Comparison of ENCODE assay signal across 27 mouse cellular contexts in the genomic region with DNA sequence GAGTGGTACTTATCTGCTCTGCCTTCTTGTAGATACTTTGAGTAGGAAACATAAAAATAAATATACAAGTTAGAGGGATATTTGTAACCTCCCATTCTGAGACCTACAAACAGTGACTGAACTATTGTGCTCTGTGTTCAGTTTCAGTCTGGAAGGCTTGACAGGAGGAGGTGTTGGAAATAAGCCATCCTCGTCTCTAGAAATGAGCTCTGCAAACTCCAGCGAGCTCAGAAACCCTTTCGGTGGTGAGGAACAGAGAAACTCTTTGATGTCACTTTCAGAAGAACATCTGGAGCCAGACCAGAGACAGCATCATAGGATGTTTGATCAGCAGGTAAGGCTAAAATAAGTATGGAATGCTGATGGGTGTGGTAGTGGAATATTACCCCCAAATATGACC.
DNase-seq lines count a peak whose midpoint lies in the region; ATAC-seq and TF ChIP-seq lines count a peak whose summit lies in the region.
"Had no signal": no experiment of that assay in that cellular context is flagged by ENCODE, and none has a peak within 500 bp of the region (broad histone marks: within the 10 kb centered on the region; RNA-seq: fewer than 3 reads in every experiment).

No protein-coding gene starts in this region.

- in situ Hi-C loops in CH12.LX (cut with MboI; ENCODE audit: low pct_ligation_motif_present, low pct_unique_long_range_greater_than_20kb, low sequenced_read_pairs), result no loop called here

- H3K27me3 ChIP-seq in CH12.LX (replicated peaks), result no peaks in the 10 kb centered on the region
- no peaks in the 10 kb centered on the region for H3K27me3 ChIP-seq in midbrain, postnatal 0 days (ENCODE audit: insufficient read depth, low read length)
- H3K27me3 ChIP-seq: embryonic facial prominence, embryonic 12.5 days; embryonic facial prominence, embryonic 15.5 days; forebrain, embryonic 12.5 days; forebrain, embryonic 15.5 days; heart, embryonic 12.5 days; heart, embryonic 15.5 days; Patski had no signal

- H3K4me3 ChIP-seq in CH12.LX (replicated peaks in 1 of 3; ENCODE audit: low read depth in 2 of 3, low read length in 2 of 3, poor library complexity in 1 of 3), result no peak overlapping the region
- no peak overlapping the region for H3K4me3 ChIP-seq in midbrain, postnatal 0 days (ENCODE audit: low read depth, low read length)
- no peak overlapping the region for H3K4me3 ChIP-seq in lung, adult 2 months (replicated peaks; ENCODE audit: extremely low read depth, low read depth, low read length)
- H3K4me3 ChIP-seq: embryonic facial prominence, embryonic 12.5 days; embryonic facial prominence, embryonic 15.5 days; forebrain, embryonic 12.5 days; forebrain, embryonic 15.5 days; heart, embryonic 12.5 days; heart, embryonic 15.5 days had no signal

- no peak for TF ChIP-seq POLR2A in CH12.LX (IDR thresholded peaks at IDR 0.05; ENCODE audit: low read depth, low read length)
- TF ChIP-seq POLR2A in lung, adult 2 months (IDR thresholded peaks at IDR 0.05; ENCODE audit: borderline replicate concordance, extremely low read depth, low read depth, low read length), result no peak

- dilution Hi-C loops in CH12.LX (cut with MboI; ENCODE audit: extremely low pct_ligation_motif_present, extremely low pct_unique_long_range_greater_than_20kb, low sequenced_read_pairs), result no loop called here

- TF ChIP-seq EP300 in CH12.LX (IDR thresholded peaks at IDR 0.05; ENCODE audit: low read length), result peak; percentile 77

- TF ChIP-seq RAD21 in CH12.LX (IDR thresholded peaks at IDR 0.05; ENCODE audit: low read depth, low read length), result no peak

- no peak overlapping the region; the same call in 1 of the 2 replicates for H3K27ac ChIP-seq in CH12.LX (ENCODE audit: insufficient read depth, low read depth)
- H3K27ac ChIP-seq in midbrain, postnatal 0 days (ENCODE audit: low read depth, low read length), result no peak overlapping the region
- H3K27ac ChIP-seq: embryonic facial prominence, embryonic 12.5 days; forebrain, embryonic 12.5 days; forebrain, embryonic 15.5 days; heart, embryonic 15.5 days; hindbrain, embryonic 14.5 days; hindbrain, postnatal 0 days had no signal

- no peak for TF ChIP-seq CTCF in CH12.LX (conservative IDR thresholded peaks at IDR 0.05 in 1 of 2, IDR thresholded peaks at IDR 0.05 in 1 of 2; ENCODE audit: low read depth in 2 of 2, low read length in 2 of 2)
- TF ChIP-seq CTCF in midbrain, postnatal 0 days (IDR thresholded peaks at IDR 0.05), result no peak
- no peak for TF ChIP-seq CTCF in lung, adult 2 months (IDR thresholded peaks at IDR 0.05; ENCODE audit: insufficient read depth, low read length)

- WGBS in midbrain, postnatal 0 days, result 79% methylated on average over 3 of the region's 3 CpGs
- 50% methylated on average over 3 of the region's 3 CpGs for WGBS in lung, adult 2 months

- no peaks in the 10 kb centered on the region for H3K79me2 ChIP-seq in CH12.LX (replicated peaks; ENCODE audit: control insufficient read depth, extremely low read depth, insufficient read depth, poor library complexity, severe bottlenecking)

- H3K4me1 ChIP-seq in CH12.LX (ENCODE audit: control insufficient read depth in 1 of 2, insufficient read depth in 2 of 2), result peaks cover 7 to 54% of the 10 kb centered on the region in 2 experiments
- no peaks in the 10 kb centered on the region for H3K4me1 ChIP-seq in midbrain, postnatal 0 days (ENCODE audit: insufficient read depth, low read length)
- peaks cover 3% of the 10 kb centered on the region; the same call in 1 of the 2 replicates for H3K4me1 ChIP-seq in lung, adult 2 months (ENCODE audit: control insufficient read depth, insufficient read depth, low read length)
- H3K4me1 ChIP-seq: forebrain, embryonic 15.5 days had no signal

- H3K9me3 ChIP-seq in CH12.LX (replicated peaks; ENCODE audit: low read length), result no peaks in the 10 kb centered on the region
- H3K9me3 ChIP-seq in midbrain, postnatal 0 days (ENCODE audit: low read length), result no peaks in the 10 kb centered on the region
- H3K9me3 ChIP-seq: embryonic facial prominence, embryonic 12.5 days; embryonic facial prominence, embryonic 15.5 days; forebrain, embryonic 12.5 days; forebrain, embryonic 15.5 days; G1E; heart, embryonic 12.5 days; heart, embryonic 15.5 days had no signal

- no peak overlapping the region for H3K9ac ChIP-seq in CH12.LX (ENCODE audit: insufficient read depth, low read depth)
- no peak overlapping the region for H3K9ac ChIP-seq in midbrain, postnatal 0 days (replicated peaks; ENCODE audit: low read length, poor library complexity, severe bottlenecking)
- H3K9ac ChIP-seq: embryonic facial prominence, embryonic 12.5 days; embryonic facial prominence, embryonic 15.5 days; forebrain, embryonic 12.5 days; forebrain, embryonic 15.5 days; heart, embryonic 12.5 days; heart, embryonic 15.5 days; hindbrain, embryonic 14.5 days had no signal

- ATAC-seq in midbrain, postnatal 0 days (ENCODE audit: low FRiP score), result no peak
- ATAC-seq: forebrain, embryonic 15.5 days; hindbrain, postnatal 0 days; Patski had no signal

- H3K4me2 ChIP-seq in CH12.LX (ENCODE audit: insufficient read depth, low read depth, poor library complexity, severe bottlenecking), result no peak overlapping the region
- H3K4me2 ChIP-seq in midbrain, postnatal 0 days (ENCODE audit: low read depth, low read length, poor library complexity, severe bottlenecking), result no peak overlapping the region
- H3K4me2 ChIP-seq: embryonic facial prominence, embryonic 12.5 days; embryonic facial prominence, embryonic 15.5 days; forebrain, embryonic 12.5 days; forebrain, embryonic 15.5 days; heart, embryonic 12.5 days; heart, embryonic 15.5 days; hindbrain, embryonic 14.5 days had no signal

- intact Hi-C loops in heart, postnatal 25 days (cut with DNase I), result loop anchor here (2.0 kb wide), 1 partner anchor 46 kb away; no protein-coding TSS in a partner anchor

- H3K36me3 ChIP-seq in CH12.LX (replicated peaks in 1 of 2; ENCODE audit: control insufficient read depth in 1 of 2, insufficient read depth in 1 of 2, low read length in 1 of 2), result peaks cover 17 to 41% of the 10 kb centered on the region in 2 experiments
- H3K36me3 ChIP-seq in midbrain, postnatal 0 days (ENCODE audit: insufficient read depth, low read length), result no peaks in the 10 kb centered on the region
- H3K36me3 ChIP-seq: forebrain, embryonic 15.5 days had no signal

- peak; percentile 86 for DNase-seq in heart, adult 11 months
- DNase-seq in heart, postnatal 25 days (ENCODE audit: low spot score), result no peak
- DNase-seq in A20 (ENCODE audit: low read depth, low spot score) (peak; percentile 17), CH12.LX (ENCODE audit: extremely low read depth) (no peak)
- DNase-seq in naive thymus-derived CD4-positive, alpha-beta T cell, adult 2 months (ENCODE audit: low read depth), result peak; percentile 43
- DNase-seq in midbrain, postnatal 0 days (ENCODE audit: low spot score), result no peak
- DNase-seq in lung, adult 2 months, result no peak
- DNase-seq: adrenal gland, postnatal 10 days; adrenal gland, postnatal 36 days; cerebellum, adult 11 months; cerebellum, adult 2 months; cerebellum, adult 9-11 months; cerebellum, postnatal 25 days; gastrocnemius, postnatal 14 days; heart, adult 18-20 months; heart, postnatal 10 days; heart, postnatal 4 days had no signal

TF ChIP-seq in CH12.LX, 34 proteins besides CTCF, POLR2A, EP300 and RAD21:
- TF ChIP-seq MEF2A (IDR thresholded peaks at IDR 0.05; ENCODE audit: borderline replicate concordance, low read depth, low read length), result no peak; the same call in 1 of the 2 replicates
- TF ChIP-seq MAFK (IDR thresholded peaks at IDR 0.05; ENCODE audit: insufficient replicate concordance, low read length), result no peak
- no peak for TF ChIP-seq USF2 (conservative IDR thresholded peaks at IDR 0.05; ENCODE audit: low read depth, low read length)
- TF ChIP-seq BHLHE40 (IDR thresholded peaks at IDR 0.05; ENCODE audit: low read depth, low read length), result no peak
- no peak for TF ChIP-seq POLR2AphosphoS2 (IDR thresholded peaks at IDR 0.05; ENCODE audit: low read depth, low read length)
- no peak for TF ChIP-seq JUN (IDR thresholded peaks at IDR 0.05; ENCODE audit: insufficient read depth, low read depth, low read length)
- no peak for TF ChIP-seq ZC3H11A (IDR thresholded peaks at IDR 0.05; ENCODE audit: low read depth, low read length)
- TF ChIP-seq HCFC1 (IDR thresholded peaks at IDR 0.05; ENCODE audit: low read depth, low read length), result no peak
- TF ChIP-seq IRF4 (IDR thresholded peaks at IDR 0.05; ENCODE audit: low read depth, low read length), result peak; percentile 82
- no peak for TF ChIP-seq SMC3 (IDR thresholded peaks at IDR 0.05; ENCODE audit: low read depth, low read length)
- no peak for TF ChIP-seq ZKSCAN1 (IDR thresholded peaks at IDR 0.05; ENCODE audit: borderline replicate concordance, low read depth, low read length)
- TF ChIP-seq E2F4 (IDR thresholded peaks at IDR 0.05; ENCODE audit: insufficient replicate concordance, low read depth, low read length), result no peak
- no peak for TF ChIP-seq ELF1 (IDR thresholded peaks at IDR 0.05; ENCODE audit: low read depth, low read length)
- no peak for TF ChIP-seq ZNF384 (IDR thresholded peaks at IDR 0.05; ENCODE audit: low read depth, low read length)
- TF ChIP-seq ZMIZ1 (IDR thresholded peaks at IDR 0.05; ENCODE audit: low read depth, low read length), result no peak
- TF ChIP-seq MAZ (IDR thresholded peaks at IDR 0.05; ENCODE audit: low read depth, low read length), result no peak
- peak; percentile 73; the same call in 1 of the 2 replicates for TF ChIP-seq RCOR1 (conservative IDR thresholded peaks at IDR 0.05; ENCODE audit: low read depth, low read length)
- peak; percentile 29 for TF ChIP-seq JUND (conservative IDR thresholded peaks at IDR 0.05; ENCODE audit: low read depth, low read length)
- TF ChIP-seq MAX (IDR thresholded peaks at IDR 0.05; ENCODE audit: low read length), result no peak
- TF ChIP-seq ETS1 (conservative IDR thresholded peaks at IDR 0.05; ENCODE audit: low read depth, low read length), result peak; percentile 40; the same call in 1 of the 2 replicates
- no peak for TF ChIP-seq PAX5 (IDR thresholded peaks at IDR 0.05; ENCODE audit: low read length)
- TF ChIP-seq MYC (IDR thresholded peaks at IDR 0.05; ENCODE audit: low read depth, low read length), result 0 out of 2 replicates have a peak, but pooled peaks have one; percentile 24
- peak; percentile 41; the same call in 1 of the 2 replicates for TF ChIP-seq TCF12 (IDR thresholded peaks at IDR 0.05; ENCODE audit: low read depth, low read length)

Comparison
In these comparisons a context has a peak if more than half of its experiments do, and no peak if none do; other contexts are left out.
1. DNase-seq: peak in heart, adult 11 months (single experiment), A20 (single experiment) and naive thymus-derived CD4-positive, alpha-beta T cell, adult 2 months (single experiment); none in heart, postnatal 25 days (single experiment), CH12.LX (single experiment), midbrain, postnatal 0 days (single experiment) and lung, adult 2 months (single experiment).